Mouse (Mus musculus) embryonic facial prominence, embryonic 14.5 days (tissue): ENCODE results near the gene Olfr114. TPM values are rescaled to one million over a fixed set of nuclear protein-coding genes. Genes with fewer than 3 reads are reported as not detected.

Source experiments
- polyA plus RNA-seq: library from polyadenylated mRNA; unstranded; fragments of >200 nt; fragmentation: Nextera tagmentation; extraction: Ambion mirVana; gene quantifications from 2 replicates; pipeline ENCODE4 v1.2.1, GENCODE M21; 2014

Gene Olfr114
- polyA plus RNA-seq, 1 experiment from 2014 or later: not detected

Other genes starting within 250 kb of the Olfr114 start
- gene Olfr104-ps, start 233.2 kb downstream of the Olfr114 start, polyA plus RNA-seq: 0.08 TPM in 1 of 2 replicates, not detected in the other
- not detected in 2 replicates for gene Olfr105-ps, start 213.7 kb downstream of the Olfr114 start, polyA plus RNA-seq
- not detected in 2 replicates for gene Olfr106-ps, start 202.3 kb downstream of the Olfr114 start, polyA plus RNA-seq
- not detected in 2 replicates for gene Olfr107, start 193.5 kb downstream of the Olfr114 start, polyA plus RNA-seq
- gene Olfr108, start 147.3 kb downstream of the Olfr114 start, polyA plus RNA-seq: not detected in 2 replicates
- gene Olfr109, start 133.8 kb downstream of the Olfr114 start, polyA plus RNA-seq: not detected in 2 replicates
- not detected in 2 replicates for gene H2-M2, start 109.2 kb downstream of the Olfr114 start, polyA plus RNA-seq
- gene Olfr110, start 100.3 kb downstream of the Olfr114 start, polyA plus RNA-seq: 0.12 TPM in 1 of 2 replicates, not detected in the other
- not detected in 2 replicates for gene Olfr111, start 84.7 kb downstream of the Olfr114 start, polyA plus RNA-seq
- not detected in 2 replicates for gene Olfr112, start 23.3 kb downstream of the Olfr114 start, polyA plus RNA-seq
- not detected in 2 replicates for gene Olfr113, start 15.1 kb downstream of the Olfr114 start, polyA plus RNA-seq
- not detected in 2 replicates for gene Olfr115, start 34.4 kb upstream of the Olfr114 start, polyA plus RNA-seq
- not detected in 2 replicates for gene Olfr116, start 34.5 kb upstream of the Olfr114 start, polyA plus RNA-seq
- not detected in 2 replicates for gene Olfr117, start 71.0 kb upstream of the Olfr114 start, polyA plus RNA-seq
- gene Olfr118, start 74.2 kb upstream of the Olfr114 start, polyA plus RNA-seq: not detected in 2 replicates
- not detected in 2 replicates for gene Olfr119, start 103.8 kb upstream of the Olfr114 start, polyA plus RNA-seq
- 0.17 TPM in 1 of 2 replicates, not detected in the other for gene Olfr120, start 129.1 kb upstream of the Olfr114 start, polyA plus RNA-seq
- gene Olfr121, start 156.1 kb upstream of the Olfr114 start, polyA plus RNA-seq: 0.18 TPM in 1 of 2 replicates, not detected in the other
- gene Olfr122, start 175.9 kb upstream of the Olfr114 start, polyA plus RNA-seq: not detected in 2 replicates
- gene Olfr123, start 200.8 kb upstream of the Olfr114 start, polyA plus RNA-seq: not detected in 2 replicates
- gene Olfr124, start 207.1 kb upstream of the Olfr114 start, polyA plus RNA-seq: 0.15 and 0.30 TPM in 2 replicates
- not detected in 2 replicates for gene Olfr125, start 240.2 kb upstream of the Olfr114 start, polyA plus RNA-seq